Mouse (Mus musculus): ENCODE data around the gene Myef2.

Gene Myef2

DNA sequence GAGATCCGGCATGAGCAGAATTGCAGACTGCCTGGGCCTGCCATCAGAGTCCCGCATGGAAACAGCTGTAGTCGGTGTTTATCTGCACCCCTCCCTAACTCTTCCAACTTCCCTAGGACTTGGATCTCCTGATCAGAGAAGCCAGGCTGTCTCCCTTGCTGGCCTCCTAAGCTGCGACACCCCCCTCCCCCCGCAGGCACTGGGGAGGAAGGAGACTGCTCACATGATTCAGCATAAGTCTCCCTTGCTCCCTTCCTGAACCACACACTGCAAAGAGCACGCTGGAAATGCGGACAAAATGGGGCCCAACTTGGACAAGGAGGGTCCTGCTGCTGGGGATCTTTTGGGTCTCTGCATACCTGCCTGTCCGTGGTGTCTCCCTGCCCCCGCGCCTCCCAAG, 55.6 kb downstream of the Myef2 start, which contains the start of gene Slc24a5:
Slc24a5 (plus strand) TSS at position 231 of the 400 bp plus-strand sequence.
- no peak for DNase-seq (ENCODE audit: low spot score in 2 of 2)

DNA sequence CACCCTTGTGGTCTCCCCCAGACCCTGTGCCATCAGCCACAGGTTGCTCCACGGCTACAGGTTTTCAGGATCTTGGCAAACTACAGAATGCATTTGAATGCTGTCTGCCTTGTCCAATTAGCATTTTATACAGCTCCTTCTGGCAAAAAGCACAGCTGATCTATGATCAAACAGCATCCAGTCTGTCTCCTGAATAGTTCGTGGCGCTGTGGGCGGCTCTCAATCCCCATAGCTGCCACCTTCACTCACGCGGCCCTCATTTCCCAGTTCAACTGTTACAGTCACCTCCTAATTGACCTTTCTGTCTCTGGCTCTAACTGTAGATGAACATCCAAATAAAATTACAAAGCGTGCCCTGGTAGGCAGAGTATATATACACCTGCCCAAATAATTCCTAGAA, 56.1 kb downstream of the Myef2 start:
- DNase-seq (ENCODE audit: low spot score in 2 of 2) = no peak

DNA sequence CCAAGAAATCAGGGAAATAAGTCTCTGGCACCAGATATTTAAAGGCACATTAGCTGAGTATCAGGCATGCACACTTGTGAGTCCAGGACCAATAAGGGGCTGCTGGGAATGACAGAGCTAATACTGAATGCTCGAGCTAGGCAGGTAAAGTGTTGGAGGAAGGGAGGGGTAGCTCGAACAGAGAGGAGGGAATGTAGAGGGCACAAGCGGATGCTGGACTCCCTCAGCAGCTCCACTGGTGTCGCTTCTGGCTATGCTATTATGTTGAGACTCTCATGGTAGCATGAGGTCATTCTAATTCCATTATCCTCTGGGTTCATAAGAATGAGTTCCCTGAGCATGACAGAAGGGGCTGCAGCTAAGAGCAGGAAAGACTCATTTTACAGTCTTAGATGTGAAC, 60.5 kb downstream of the Myef2 start:
- DNase-seq (ENCODE audit: low spot score in 2 of 2) = no peak

DNA sequence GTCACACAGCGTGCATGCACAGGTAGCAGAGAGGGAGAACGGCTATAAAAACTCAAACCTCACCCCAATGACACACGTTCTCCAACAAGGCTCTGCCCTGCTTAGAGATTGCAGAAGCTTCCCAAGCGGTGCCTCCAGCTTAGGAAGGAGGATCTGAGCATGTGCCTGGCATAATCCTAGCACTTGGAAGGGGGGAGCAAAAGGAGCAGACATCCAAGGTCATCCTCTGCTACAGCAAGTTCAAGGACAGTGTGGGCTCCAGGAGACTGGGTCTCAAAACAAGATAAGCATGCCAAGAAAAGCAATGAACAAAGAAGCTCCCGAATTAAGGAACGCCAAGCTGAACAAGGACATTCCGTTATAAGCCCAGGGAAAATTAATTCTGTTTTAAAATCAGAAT, 62.0 kb downstream of the Myef2 start:
- no peak for DNase-seq (ENCODE audit: low spot score in 2 of 2)

DNA sequence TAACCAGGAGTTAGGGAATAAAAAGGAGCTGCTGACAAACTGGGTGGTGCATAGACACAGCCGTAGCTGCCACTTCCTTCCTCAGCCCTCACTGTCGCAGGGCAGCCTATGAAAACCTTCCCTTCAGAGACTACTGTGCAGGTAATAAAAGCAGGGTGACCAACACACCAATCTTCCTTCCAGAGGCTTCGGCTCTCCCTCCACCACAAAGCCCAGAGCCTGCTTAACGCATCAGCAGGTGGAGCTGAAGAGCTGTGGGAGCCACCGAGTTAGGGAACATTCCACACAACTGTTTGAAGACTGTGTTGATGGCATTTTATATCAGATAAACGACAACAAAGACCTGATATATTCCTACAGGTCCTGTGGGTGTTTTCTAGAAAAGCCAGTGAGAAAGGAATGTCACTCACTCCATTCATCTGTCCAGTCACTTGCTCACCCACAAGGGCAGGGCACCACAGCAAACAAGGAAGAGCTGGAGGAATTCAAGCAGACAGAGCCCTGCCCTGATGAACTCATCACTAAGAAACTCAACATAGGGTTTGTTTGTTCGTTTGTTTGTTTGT, 66.1 kb downstream of the Myef2 start:
- no peak for DNase-seq (ENCODE audit: low spot score in 2 of 2)

DNA sequence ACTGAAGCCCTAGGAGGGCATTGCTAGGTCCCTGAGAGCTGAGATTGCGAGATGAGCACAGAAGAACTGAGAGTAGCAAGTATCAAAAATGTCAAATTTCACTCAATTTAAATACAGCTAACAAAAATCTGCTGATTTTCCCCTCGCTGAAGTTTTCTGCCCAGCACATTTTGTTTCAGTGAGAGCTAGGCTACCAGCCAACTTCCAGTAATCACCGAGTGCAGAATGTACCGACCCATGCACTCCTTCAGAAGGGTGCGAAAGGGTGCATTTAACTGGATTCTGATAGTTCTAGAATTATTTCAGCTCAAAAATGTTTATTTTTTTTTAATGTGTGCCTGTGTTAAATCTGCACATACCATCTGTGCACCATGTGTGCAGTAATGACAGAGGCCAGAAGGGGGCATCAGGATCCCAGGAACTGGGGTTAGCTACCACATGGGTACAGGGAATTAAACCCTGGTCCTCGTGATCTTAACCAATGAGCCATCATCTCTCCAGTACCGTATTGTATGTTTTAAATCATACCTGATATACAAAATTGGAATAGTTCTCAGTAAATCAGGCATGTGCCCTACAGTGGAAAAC, 68.1 kb downstream of the Myef2 start:
- DNase-seq (ENCODE audit: low spot score in 2 of 2) = no peak
